In genomic region chr3:139802716-139803710, GRCm38 (mm10) we compare ENCODE assay signal across 10 mouse cellular contexts.
A peak's percentile ranks its signal among the peaks of the same experiment; 100 is the strongest.
DNase-seq lines count a peak whose midpoint lies in the region; ATAC-seq lines count a peak whose summit lies in the region.
"Had no signal": no experiment of that assay in that cellular context is flagged by ENCODE, and none has a peak within 500 bp of the region (broad histone marks: within the 10 kb centered on the region; RNA-seq: fewer than 3 reads in every experiment).

No protein-coding gene starts in this region.

- ATAC-seq in frontal cortex, adult (ENCODE audit: low TSS enrichment) = peak; percentile 55
- peak; percentile 86 for ATAC-seq in stomach, embryonic 15.5 days (ENCODE audit: insufficient read depth, low FRiP score, low read depth)

- H3K27me3 ChIP-seq in stomach, embryonic 15.5 days (replicated peaks) = no peaks in the 10 kb centered on the region
- H3K27me3 ChIP-seq: limb, embryonic 13.5 days had no signal

- H3K9me3 ChIP-seq in stomach, embryonic 15.5 days = no peaks in the 10 kb centered on the region
- H3K9me3 ChIP-seq: limb, embryonic 13.5 days had no signal

- H3K4me3 ChIP-seq in stomach, embryonic 15.5 days (replicated peaks) = no peak overlapping the region
- H3K4me3 ChIP-seq: limb, embryonic 13.5 days had no signal

- no peak overlapping the region for H3K9ac ChIP-seq in stomach, embryonic 15.5 days
- H3K9ac ChIP-seq: limb, embryonic 13.5 days had no signal

- no peak for DNase-seq in frontal cortex, postnatal 25 days (ENCODE audit: low spot score in 2 of 2)
- DNase-seq in ovary, adult 18-20 months (ENCODE audit: low spot score) = peak; percentile 45
- no peak for DNase-seq in ovary, postnatal 10 days (ENCODE audit: low spot score)
- peak; percentile 45 for DNase-seq in layer of hippocampus, adult 11-12 months (ENCODE audit: low spot score)
- DNase-seq in thymus, postnatal 14 days = no peak
- no peak for DNase-seq in urinary bladder, adult 2 months (ENCODE audit: low spot score)
- DNase-seq: thymus, postnatal 4 days had no signal

- 51% methylated on average over 7 of the region's 7 CpGs for WGBS in stomach, embryonic 15.5 days

- no peaks in the 10 kb centered on the region for H3K4me1 ChIP-seq in stomach, embryonic 15.5 days
- H3K4me1 ChIP-seq: limb, embryonic 13.5 days had no signal

- H3K4me2 ChIP-seq in stomach, embryonic 15.5 days = no peak overlapping the region
- H3K4me2 ChIP-seq: limb, embryonic 13.5 days had no signal

- no peak overlapping the region for H3K27ac ChIP-seq in stomach, embryonic 15.5 days
- H3K27ac ChIP-seq: limb, embryonic 13.5 days had no signal

- no peaks in the 10 kb centered on the region for H3K36me3 ChIP-seq in stomach, embryonic 15.5 days
- H3K36me3 ChIP-seq: limb, embryonic 13.5 days had no signal

Comparison
In these comparisons a context has a peak if more than half of its experiments do, and no peak if none do; other contexts are left out.
1. DNase-seq: peak in ovary, adult 18-20 months (single experiment) and layer of hippocampus, adult 11-12 months (single experiment); none in frontal cortex, postnatal 25 days (0 of 2), ovary, postnatal 10 days (single experiment), thymus, postnatal 14 days (single experiment) and urinary bladder, adult 2 months (single experiment).